Mouse (Mus musculus): ENCODE results near the gene Tex26. TPM values are rescaled to one million over a fixed set of nuclear protein-coding genes. Genes with fewer than 3 reads are reported as not detected.

Tex26 gene
- polyA plus RNA-seq, 1 experiment from 2014 or later: 0.27 TPM

- TF ChIP-seq CTCF (IDR thresholded peaks at IDR 0.05; ENCODE audit: low read depth) (no peak), EP300 (optimal IDR thresholded peaks at IDR 0.05) (no peak)
- WGBS: 84% methylated on average over 10 of the region's 10 CpGs
- no peaks in the 10 kb centered on the region for H3K36me3 ChIP-seq (ENCODE audit: control insufficient read depth, insufficient read depth, low read length)
- peak overlapping the region; percentile 66; the same call in 1 of the 2 replicates for H3K9ac ChIP-seq (ENCODE audit: low read length)
- H3K4me3 ChIP-seq (ENCODE audit: low read depth, low read length): peak overlapping the region; percentile 41
- DNase-seq (ENCODE audit: low spot score): no peak
- ATAC-seq (ENCODE audit: low FRiP score, low TSS enrichment): no peak
- H3K27me3 ChIP-seq (ENCODE audit: control insufficient read depth, insufficient read depth, low read length): no peaks in the 10 kb centered on the region
- H3K4me1 ChIP-seq (replicated peaks; ENCODE audit: control insufficient read depth, insufficient read depth): no peaks in the 10 kb centered on the region; the same call in 1 of the 2 replicates
- H3K9me3 ChIP-seq (ENCODE audit: control insufficient read depth, low read length): no peaks in the 10 kb centered on the region
- H3K27ac ChIP-seq (replicated peaks): no peak overlapping the region
- peak overlapping the region; percentile 67 for H3K4me2 ChIP-seq (replicated peaks; ENCODE audit: low read depth)
Observed at GRCm38 (mm10) chr5:149412671-149413070, 26.8 kb upstream of the Tex26 start.

GRCm38 (mm10) chr5:149414369-149415167 is 24.9 kb upstream of the Tex26 start:
- H3K4me1 ChIP-seq (replicated peaks; ENCODE audit: control insufficient read depth, insufficient read depth): no peaks in the 10 kb centered on the region; the same call in 1 of the 2 replicates
- DNase-seq (ENCODE audit: low spot score) (peak; percentile 26), ATAC-seq (ENCODE audit: low FRiP score, low TSS enrichment) (peak; percentile 62)
- no peak overlapping the region for H3K4me3 ChIP-seq (ENCODE audit: low read depth, low read length)
- no peaks in the 10 kb centered on the region for H3K9me3 ChIP-seq (ENCODE audit: control insufficient read depth, low read length)
- H3K9ac ChIP-seq (ENCODE audit: low read length): no peak overlapping the region
- no peaks in the 10 kb centered on the region for H3K36me3 ChIP-seq (ENCODE audit: control insufficient read depth, insufficient read depth, low read length)
- WGBS: 49% methylated on average over 9 of the region's 9 CpGs
- H3K4me2 ChIP-seq (replicated peaks; ENCODE audit: low read depth): no peak overlapping the region
- TF ChIP-seq EP300 (optimal IDR thresholded peaks at IDR 0.05) (no peak), CTCF (IDR thresholded peaks at IDR 0.05; ENCODE audit: low read depth) (no peak)
- no peak overlapping the region for H3K27ac ChIP-seq (replicated peaks)
- H3K27me3 ChIP-seq (ENCODE audit: control insufficient read depth, insufficient read depth, low read length): no peaks in the 10 kb centered on the region

- ATAC-seq (ENCODE audit: low FRiP score, low TSS enrichment) (no peak), DNase-seq (ENCODE audit: low spot score) (no peak)
- Histone ChIP-seq H3K9me3 (ENCODE audit: control insufficient read depth, low read length) (no peaks in the 10 kb centered on the region), H3K4me2 (replicated peaks; ENCODE audit: low read depth) (no peak overlapping the region), H3K27ac (replicated peaks) (no peak overlapping the region), H3K4me3 (ENCODE audit: low read depth, low read length) (no peak overlapping the region), H3K9ac (ENCODE audit: low read length) (no peak overlapping the region), H3K27me3 (ENCODE audit: control insufficient read depth, insufficient read depth, low read length) (no peaks in the 10 kb centered on the region), H3K4me1 (replicated peaks; ENCODE audit: control insufficient read depth, insufficient read depth) (no peaks in the 10 kb centered on the region), H3K36me3 (ENCODE audit: control insufficient read depth, insufficient read depth, low read length) (no peaks in the 10 kb centered on the region)
- 96% methylated on average over 4 of the region's 4 CpGs for WGBS
- TF ChIP-seq CTCF (IDR thresholded peaks at IDR 0.05; ENCODE audit: low read depth) (peak; percentile 66), EP300 (optimal IDR thresholded peaks at IDR 0.05) (no peak)
Observed at GRCm38 (mm10) chr5:149417381-149417780, 22.1 kb upstream of the Tex26 start.

- WGBS: 94% methylated on average over 3 of the region's 3 CpGs
- H3K4me2 ChIP-seq (replicated peaks; ENCODE audit: low read depth): no peak overlapping the region
- H3K4me3 ChIP-seq (ENCODE audit: low read depth, low read length): no peak overlapping the region
- H3K36me3 ChIP-seq (ENCODE audit: control insufficient read depth, insufficient read depth, low read length): no peaks in the 10 kb centered on the region
- H3K9ac ChIP-seq (ENCODE audit: low read length): no peak overlapping the region
- peaks cover 4% of the 10 kb centered on the region; the same call in 1 of the 2 replicates for H3K4me1 ChIP-seq (replicated peaks; ENCODE audit: control insufficient read depth, insufficient read depth)
- no peaks in the 10 kb centered on the region for H3K9me3 ChIP-seq (ENCODE audit: control insufficient read depth, low read length)
- DNase-seq (ENCODE audit: low spot score) (no peak), ATAC-seq (ENCODE audit: low FRiP score, low TSS enrichment) (no peak)
- TF ChIP-seq CTCF (IDR thresholded peaks at IDR 0.05; ENCODE audit: low read depth): no peak
- no peak for TF ChIP-seq EP300 (optimal IDR thresholded peaks at IDR 0.05)
- no peak overlapping the region for H3K27ac ChIP-seq (replicated peaks)
- no peaks in the 10 kb centered on the region for H3K27me3 ChIP-seq (ENCODE audit: control insufficient read depth, insufficient read depth, low read length)
Observed at GRCm38 (mm10) chr5:149426525-149426924, 12.9 kb upstream of the Tex26 start.

- H3K36me3 ChIP-seq (ENCODE audit: control insufficient read depth, insufficient read depth, low read length): no peaks in the 10 kb centered on the region
- H3K9ac ChIP-seq (ENCODE audit: low read length): no peak overlapping the region
- no peak overlapping the region for H3K4me2 ChIP-seq (replicated peaks; ENCODE audit: low read depth)
- no peaks in the 10 kb centered on the region for H3K9me3 ChIP-seq (ENCODE audit: control insufficient read depth, low read length)
- H3K27me3 ChIP-seq (ENCODE audit: control insufficient read depth, insufficient read depth, low read length): no peaks in the 10 kb centered on the region
- DNase-seq (ENCODE audit: low spot score) (no peak), ATAC-seq (ENCODE audit: low FRiP score, low TSS enrichment) (no peak)
- peaks cover 4% of the 10 kb centered on the region; the same call in 1 of the 2 replicates for H3K4me1 ChIP-seq (replicated peaks; ENCODE audit: control insufficient read depth, insufficient read depth)
- TF ChIP-seq EP300 (optimal IDR thresholded peaks at IDR 0.05): no peak
- no peak for TF ChIP-seq CTCF (IDR thresholded peaks at IDR 0.05; ENCODE audit: low read depth)
- WGBS: 92% methylated on average over 8 of the region's 8 CpGs
- H3K27ac ChIP-seq (replicated peaks): no peak overlapping the region
- no peak overlapping the region for H3K4me3 ChIP-seq (ENCODE audit: low read depth, low read length)
Observed at GRCm38 (mm10) chr5:149427277-149428060, 12.0 kb upstream of the Tex26 start.
